Mouse (Mus musculus) MEL (cell line): ENCODE measurements around the gene Syn2. TPM values are rescaled to one million over a fixed set of nuclear protein-coding genes. Genes with fewer than 3 reads are reported as not detected.

Experiments
- DNase-seq: peaks from one replicate; pipeline ENCODE4 v3.0.0; 2011; ENCODE audit warnings: low read depth, low spot score
- H3K27ac ChIP-seq: 2 replicates; pipeline ENCODE4 v1.5.1; 2012; ENCODE audit warnings: low read depth, mild to moderate bottlenecking, control low read depth, low read length, moderate library complexity; ENCODE audit not compliant: control insufficient read depth
- H3K27me3 ChIP-seq, 2 experiments: fragments of 150-350 bp in 1 of 2; sonication (generic) in 1 of 2; 2 replicates each; pipeline ENCODE4 v1.6.1; 2012; ENCODE audit warnings: low read length in 2 of 2, mild to moderate bottlenecking in 2 of 2, improper control_type of control experiment in 1 of 2, moderate library complexity in 1 of 2; ENCODE audit not compliant: insufficient read depth in 2 of 2, control insufficient read depth in 1 of 2
- H3K36me3 ChIP-seq, 2 experiments: 2 replicates each; pipeline ENCODE4 v1.6.1; 2012 to 2014; ENCODE audit warnings: low read length in 2 of 2, improper control_type of control experiment in 1 of 2, inconsistent platforms in 1 of 2, mild to moderate bottlenecking in 1 of 2; ENCODE audit not compliant: insufficient read depth in 2 of 2, control insufficient read depth in 1 of 2
- H3K4me1 ChIP-seq, 2 experiments: fragments of 150-350 bp in 1 of 2; sonication (generic) in 1 of 2; 2 replicates each; pipeline ENCODE4 v1.6.1; 2012; ENCODE audit warnings: low read length in 2 of 2, improper control_type of control experiment in 1 of 2, mild to moderate bottlenecking in 1 of 2; ENCODE audit not compliant: insufficient read depth in 2 of 2, control insufficient read depth in 1 of 2
- H3K4me3 ChIP-seq, 2 experiments: fragments of 150-350 bp in 1 of 2; sonication (generic) in 1 of 2; 2 replicates each; pipeline ENCODE4 v1.5.1; 2012; ENCODE audit warnings: low read depth in 2 of 2, low read length in 2 of 2, mild to moderate bottlenecking in 2 of 2, moderate library complexity in 2 of 2, control low read depth in 1 of 2, improper control_type of control experiment in 1 of 2; ENCODE audit not compliant: control insufficient read depth in 1 of 2, insufficient read depth in 1 of 2
- H3K79me2 ChIP-seq: 2 replicates; pipeline ENCODE4 v1.6.1; 2012; ENCODE audit warnings: mild to moderate bottlenecking, low read length, moderate library complexity; ENCODE audit not compliant: control insufficient read depth, poor library complexity, insufficient read depth
- H3K9ac ChIP-seq: 2 replicates; pipeline ENCODE4 v1.6.1; 2012; ENCODE audit warnings: low read depth, mild to moderate bottlenecking, control low read depth, low read length, moderate library complexity; ENCODE audit not compliant: control insufficient read depth, poor library complexity, severe bottlenecking
- H3K9me3 ChIP-seq: fragments of 150-350 bp; sonication (generic); replicated peaks from 2 replicates; pipeline ENCODE4 v1.6.1; 2012; ENCODE audit warnings: mild to moderate bottlenecking, low read length, improper control_type of control experiment, moderate library complexity; ENCODE audit not compliant: insufficient read depth
- E2F4 ChIP-seq: IDR thresholded peaks from 2 replicates; pipeline ENCODE4 v1.6.1; 2011; ENCODE audit warnings: low read depth, low read length, improper control_type of control experiment, borderline replicate concordance
- HCFC1 ChIP-seq: IDR thresholded peaks from 2 replicates; pipeline ENCODE4 v1.6.1; 2012; ENCODE audit warnings: low read depth, mild to moderate bottlenecking, inconsistent platforms, low read length, improper control_type of control experiment, moderate library complexity
- MAFK ChIP-seq: IDR thresholded peaks from 2 replicates; pipeline ENCODE4 v1.6.1; 2011; ENCODE audit warnings: low read depth, mild to moderate bottlenecking, low read length, improper control_type of control experiment, borderline replicate concordance
- MAX ChIP-seq: IDR thresholded peaks from 2 replicates; pipeline ENCODE4 v1.6.1; 2011; ENCODE audit warnings: low read length, improper control_type of control experiment
- MYB ChIP-seq: IDR thresholded peaks from 2 replicates; pipeline ENCODE4 v1.6.1; 2011; ENCODE audit warnings: mild to moderate bottlenecking, low read depth, low read length, improper control_type of control experiment
- NELFE ChIP-seq: IDR thresholded peaks from 2 replicates; pipeline ENCODE4 v1.6.1; 2011; ENCODE audit warnings: low read depth, low read length, improper control_type of control experiment
- POLR2A ChIP-seq, 2 experiments: IDR thresholded peaks; 2 replicates each; pipeline ENCODE4 v1.6.1; 2011 to 2012; ENCODE audit warnings: low read length in 2 of 2, mild to moderate bottlenecking in 2 of 2, control low read depth in 1 of 2, improper control_type of control experiment in 1 of 2, low read depth in 1 of 2, moderate library complexity in 1 of 2; ENCODE audit not compliant: control insufficient read depth in 1 of 2, insufficient read depth in 1 of 2, poor library complexity in 1 of 2
- RAD21 ChIP-seq: IDR thresholded peaks from 2 replicates; pipeline ENCODE4 v1.6.1; 2011; ENCODE audit warnings: mild to moderate bottlenecking, low read depth, low read length, improper control_type of control experiment
- RCOR1 ChIP-seq: IDR thresholded peaks from 2 replicates; pipeline ENCODE4 v1.6.1; 2012; ENCODE audit warnings: low read depth, mild to moderate bottlenecking, inconsistent platforms, low read length, improper control_type of control experiment
- SMC3 ChIP-seq: IDR thresholded peaks from 2 replicates; pipeline ENCODE4 v1.6.1; 2011; ENCODE audit warnings: low read depth, low read length, improper control_type of control experiment
- TAL1 ChIP-seq: IDR thresholded peaks from 2 replicates; pipeline ENCODE4 v1.6.1; 2012; ENCODE audit warnings: mild to moderate bottlenecking, inconsistent platforms, low read length, moderate library complexity, mixed read lengths
- USF1 ChIP-seq: IDR thresholded peaks from 2 replicates; pipeline ENCODE4 v1.6.1; 2014; ENCODE audit warnings: low read depth, mild to moderate bottlenecking, inconsistent platforms, low read length, improper control_type of control experiment, moderate library complexity
- ZKSCAN1 ChIP-seq: IDR thresholded peaks from 2 replicates; pipeline ENCODE4 v1.6.1; 2012; ENCODE audit warnings: low read depth, mild to moderate bottlenecking, inconsistent platforms, low read length, improper control_type of control experiment, moderate library complexity
- ZMIZ1 ChIP-seq: IDR thresholded peaks from 2 replicates; pipeline ENCODE4 v1.6.1; 2012; ENCODE audit warnings: low read depth, mild to moderate bottlenecking, inconsistent platforms, low read length, improper control_type of control experiment, moderate library complexity
- polyA plus RNA-seq, 2 experiments: library from polyadenylated mRNA; stranded (reverse) in 1 of 2; unstranded in 1 of 2; fragments of >175 nt in 1 of 2; fragments of >200 nt in 1 of 2; gene quantifications; 2 replicates each; pipeline versions ENCODE4 v1.2.1 to v1.2.4; 2012; ENCODE audit warnings: low replicate concordance in 2 of 2, low read depth in 1 of 2; ENCODE audit not compliant: insufficient read length in 2 of 2, insufficient read depth in 1 of 2, missing spikeins in 1 of 2
- total RNA-seq: library from RNA; depleted of rRNA; stranded (reverse); fragments of 300-350 nt; gene quantifications from 2 replicates; pipeline ENCODE4 v1.2.3, GENCODE M21; 2012

Syn2 gene
- total and polyA plus RNA-seq, 3 experiments, result not detected

DNA sequence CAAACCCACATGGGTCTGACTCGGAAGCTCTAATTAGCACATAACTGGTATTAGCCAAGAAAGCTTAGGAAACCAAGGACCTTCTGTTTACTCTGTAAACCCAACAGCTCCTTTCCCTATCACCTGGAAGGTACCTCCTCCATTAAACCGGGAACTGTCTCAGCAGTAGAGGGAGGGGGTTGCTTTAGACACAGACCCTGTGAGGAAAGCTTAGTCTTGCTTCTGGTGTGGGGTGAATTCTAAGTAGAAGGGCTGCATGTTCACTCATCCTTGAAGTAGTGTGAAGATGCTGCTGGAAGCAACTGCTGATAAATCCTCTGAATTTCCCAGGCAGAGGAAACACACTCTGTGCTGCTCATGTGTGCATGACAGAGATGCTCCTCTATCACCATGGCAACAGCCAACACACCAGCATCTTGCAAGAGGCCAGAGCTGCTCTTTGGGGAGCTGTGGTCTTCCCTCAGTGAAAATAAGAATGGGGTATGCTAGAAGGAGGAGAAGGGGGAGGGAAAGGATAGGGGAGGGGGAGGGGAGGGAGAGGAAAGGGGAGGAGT lies 8.4 kb upstream of the Syn2 start:
- H3K4me3 ChIP-seq, result no peak overlapping the region
- H3K79me2 ChIP-seq, result no peaks in the 10 kb centered on the region
- no peaks in the 10 kb centered on the region for H3K9me3 ChIP-seq
- no peak overlapping the region for H3K9ac ChIP-seq
- no peaks in the 10 kb centered on the region for H3K4me1 ChIP-seq
- TF ChIP-seq TAL1 (no peak), HCFC1 (no peak), MAFK (no peak), MAX (no peak), ZMIZ1 (no peak), ZKSCAN1 (no peak), POLR2A (IDR thresholded peaks at IDR 0.05; ENCODE audit: control insufficient read depth in 1 of 2, insufficient read depth in 1 of 2, low read depth in 1 of 2, low read length in 2 of 2, poor library complexity in 1 of 2) (no peak)
- no peak for DNase-seq
- H3K27ac ChIP-seq, result no peak overlapping the region
- no peaks in the 10 kb centered on the region; a peak in 3 of 4 replicates for H3K27me3 ChIP-seq
- no peaks in the 10 kb centered on the region for H3K36me3 ChIP-seq

DNA sequence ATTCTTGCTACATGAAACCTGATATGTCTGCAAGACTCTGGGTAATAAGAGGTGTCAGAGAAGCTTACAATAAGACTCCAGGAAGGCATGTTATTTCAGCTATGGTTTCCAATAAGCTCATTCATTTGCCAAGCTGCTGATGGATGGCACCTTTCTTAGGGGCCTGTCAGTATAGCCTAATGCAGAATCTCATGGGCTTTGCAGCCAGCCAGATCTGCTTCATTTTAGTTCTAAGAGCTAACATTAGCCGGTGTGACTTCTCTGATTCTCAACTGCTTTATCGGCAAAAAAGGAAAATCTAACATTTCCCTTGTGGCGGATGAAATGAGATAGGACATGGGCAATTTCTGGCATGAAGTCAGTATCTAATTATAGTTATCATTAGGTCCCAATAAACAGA lies 7.9 kb upstream of the Syn2 start:
- no peak for DNase-seq
- H3K27me3 ChIP-seq, result no peaks in the 10 kb centered on the region; a peak in 3 of 4 replicates
- H3K79me2 ChIP-seq, result no peaks in the 10 kb centered on the region
- no peak overlapping the region for H3K27ac ChIP-seq
- no peaks in the 10 kb centered on the region for H3K4me1 ChIP-seq
- no peaks in the 10 kb centered on the region for H3K36me3 ChIP-seq
- no peak overlapping the region for H3K4me3 ChIP-seq
- H3K9ac ChIP-seq, result no peak overlapping the region
- TF ChIP-seq USF1, result no peak
- H3K9me3 ChIP-seq, result no peaks in the 10 kb centered on the region

GRCm38 (mm10) chr6:115127255-115127824 lies 7.4 kb upstream of the Syn2 start:
- Histone ChIP-seq H3K27ac (no peak overlapping the region), H3K36me3 (no peaks in the 10 kb centered on the region), H3K4me1 (no peaks in the 10 kb centered on the region), H3K27me3 (no peaks in the 10 kb centered on the region; a peak in 3 of 4 replicates), H3K9me3 (no peaks in the 10 kb centered on the region), H3K4me3 (no peak overlapping the region), H3K9ac (no peak overlapping the region), H3K79me2 (no peaks in the 10 kb centered on the region)
- no peak for DNase-seq
- no peak for TF ChIP-seq RCOR1
- TF ChIP-seq NELFE, result no peak
- no peak for TF ChIP-seq HCFC1
- no peak for TF ChIP-seq RAD21
- TF ChIP-seq MYB, result no peak
- no peak for TF ChIP-seq E2F4
- no peak for TF ChIP-seq USF1
- no peak for TF ChIP-seq TAL1
- TF ChIP-seq SMC3, result no peak
